In genomic region chr4:62965497-62966302, GRCm38 (mm10) we compare ENCODE assay signal across 7 mouse cellular contexts. TPM values are rescaled to one million over a fixed set of nuclear protein-coding genes. Genes with fewer than 3 reads are reported as not detected.
DNase-seq lines count a peak whose midpoint lies in the region; ATAC-seq and TF ChIP-seq lines count a peak whose summit lies in the region.

Gene Zfp618 (plus strand): TSS chr4:62965573.

- H3K9me3 ChIP-seq in forebrain, embryonic 15.5 days: no peaks in the 10 kb centered on the region
- H3K9me3 ChIP-seq in kidney, postnatal 0 days (replicated peaks; ENCODE audit: low read length): no peaks in the 10 kb centered on the region
- no peaks in the 10 kb centered on the region for H3K9me3 ChIP-seq in midbrain, embryonic 13.5 days

- H3K9ac ChIP-seq in forebrain, embryonic 15.5 days (replicated peaks): peak within 1 kb of the TSS; percentile 97
- H3K9ac ChIP-seq in kidney, postnatal 0 days (ENCODE audit: low read depth, low read length): peak within 1 kb of the TSS; percentile 100
- peak within 1 kb of the TSS; percentile 98 for H3K9ac ChIP-seq in midbrain, embryonic 13.5 days (replicated peaks)

- H3K27me3 ChIP-seq in thymus, adult 2 months (ENCODE audit: control insufficient read depth, insufficient read depth, low read length): peaks cover 4% of the 10 kb centered on the region; the same call in 1 of the 2 replicates
- no peaks in the 10 kb centered on the region for H3K27me3 ChIP-seq in forebrain, embryonic 15.5 days
- H3K27me3 ChIP-seq in kidney, postnatal 0 days (ENCODE audit: insufficient read depth, low read length): no peaks in the 10 kb centered on the region
- H3K27me3 ChIP-seq in midbrain, embryonic 13.5 days: no peaks in the 10 kb centered on the region

- peak within 1 kb of the TSS; percentile 79 for H3K4me2 ChIP-seq in forebrain, embryonic 15.5 days (replicated peaks)
- peak within 1 kb of the TSS; percentile 80 for H3K4me2 ChIP-seq in kidney, postnatal 0 days (ENCODE audit: low read length)
- peak within 1 kb of the TSS; percentile 76 for H3K4me2 ChIP-seq in midbrain, embryonic 13.5 days (replicated peaks)

- WGBS in thymus, adult 2 months: 10% methylated on average over 81 of the region's 86 CpGs
- WGBS in forebrain, embryonic 15.5 days: under 1% methylated on average over 32 of the region's 86 CpGs
- 1% methylated on average over 29 of the region's 86 CpGs for WGBS in kidney, postnatal 0 days
- WGBS in midbrain, embryonic 13.5 days: under 1% methylated on average over 27 of the region's 86 CpGs

- no peak for TF ChIP-seq CTCF in thymus, adult 2 months (IDR thresholded peaks at IDR 0.05; ENCODE audit: borderline replicate concordance, control insufficient read depth, extremely low read depth, insufficient read depth, low read length, poor library complexity)
- peak; percentile 53 for TF ChIP-seq CTCF in kidney, postnatal 0 days (IDR thresholded peaks at IDR 0.05; ENCODE audit: low read depth)

- peak; percentile 13 for DNase-seq in thymus, adult 2 months
- DNase-seq in thymus, postnatal 0 days (ENCODE audit: low spot score): no peak
- peak; percentile 13 to 50 for DNase-seq in cerebellum, adult 18-20 months
- peak; percentile 80 for DNase-seq in kidney, postnatal 0 days (ENCODE audit: low spot score)
- no peak for DNase-seq in spleen, postnatal 10 days (ENCODE audit: low spot score in 2 of 2)

- H3K4me1 ChIP-seq in thymus, adult 2 months (replicated peaks; ENCODE audit: control insufficient read depth, insufficient read depth, low read length): 0 out of 2 replicates have a peak, but pooled peaks cover 2% of the 10 kb centered on the region
- H3K4me1 ChIP-seq in forebrain, embryonic 15.5 days: peaks cover 6% of the 10 kb centered on the region; the same call in 1 of the 2 replicates
- peaks cover 5% of the 10 kb centered on the region; the same call in 1 of the 2 replicates for H3K4me1 ChIP-seq in kidney, postnatal 0 days (replicated peaks; ENCODE audit: insufficient read depth, low read length)
- peaks cover 27% of the 10 kb centered on the region for H3K4me1 ChIP-seq in midbrain, embryonic 13.5 days (replicated peaks)

- peak within 1 kb of the TSS; percentile 35 for H3K4me3 ChIP-seq in thymus, adult 2 months (ENCODE audit: control insufficient read depth, insufficient read depth, low read length)
- peak within 1 kb of the TSS; percentile 85 for H3K4me3 ChIP-seq in forebrain, embryonic 15.5 days
- peak within 1 kb of the TSS; percentile 91 for H3K4me3 ChIP-seq in kidney, postnatal 0 days (replicated peaks; ENCODE audit: low read depth, low read length)
- H3K4me3 ChIP-seq in midbrain, embryonic 13.5 days (replicated peaks): peak within 1 kb of the TSS; percentile 82

- no peaks in the 10 kb centered on the region for H3K36me3 ChIP-seq in thymus, adult 2 months (ENCODE audit: control insufficient read depth, insufficient read depth, low read length)
- no peaks in the 10 kb centered on the region for H3K36me3 ChIP-seq in forebrain, embryonic 15.5 days
- no peaks in the 10 kb centered on the region for H3K36me3 ChIP-seq in kidney, postnatal 0 days (ENCODE audit: insufficient read depth, low read length)
- H3K36me3 ChIP-seq in midbrain, embryonic 13.5 days: no peaks in the 10 kb centered on the region

- H3K27ac ChIP-seq in thymus, adult 2 months (ENCODE audit: control insufficient read depth, insufficient read depth, low read length): no peak within 1 kb of the TSS
- H3K27ac ChIP-seq in forebrain, embryonic 15.5 days (replicated peaks): peak within 1 kb of the TSS; percentile 81
- peak within 1 kb of the TSS; percentile 98 for H3K27ac ChIP-seq in kidney, postnatal 0 days
- peak within 1 kb of the TSS; percentile 94 for H3K27ac ChIP-seq in midbrain, embryonic 13.5 days

- TF ChIP-seq POLR2A in thymus, adult 2 months (IDR thresholded peaks at IDR 0.05; ENCODE audit: control insufficient read depth, extremely low read depth, insufficient read depth, low read length, poor library complexity): no peak

- peak; percentile 82 for ATAC-seq in forebrain, embryonic 15.5 days (replicated peaks)
- ATAC-seq in kidney, postnatal 0 days (replicated peaks; ENCODE audit: low FRiP score, low read depth): peak; percentile 80
- peak; percentile 89 for ATAC-seq in midbrain, embryonic 13.5 days

RNA-seq across cellular contexts. Expression of gene Zfp618, which starts in this region (rescaled TPM):
- 1.1 and 1.9 TPM in 2 replicates for polyA plus RNA-seq in thymus, adult 2 months (2012; rRNA removed)
- polyA plus RNA-seq in thymus, postnatal 0 days (2015; fragmentation: Nextera tagmentation; extraction: Ambion mirVana): 1.4 and 1.7 TPM in 2 replicates
- 18.6 and 22.5 TPM in 2 replicates for polyA plus RNA-seq in forebrain, embryonic 15.5 days (2015; fragmentation: Nextera tagmentation; extraction: Ambion mirVana)
- 26.6 and 27.6 TPM in 2 replicates for polyA plus RNA-seq in kidney, postnatal 0 days (2015; fragmentation: Nextera tagmentation; extraction: Ambion mirVana)
- 44.6 and 44.9 TPM in 2 replicates for polyA plus RNA-seq in midbrain, embryonic 13.5 days (2015; fragmentation: Nextera tagmentation; extraction: Ambion mirVana)

Comparison
In these comparisons a context has a peak if more than half of its experiments do, and no peak if none do; other contexts are left out.
1. DNase-seq: peak in thymus, adult 2 months (single experiment), cerebellum, adult 18-20 months (2 of 2) and kidney, postnatal 0 days (single experiment); none in thymus, postnatal 0 days (single experiment) and spleen, postnatal 10 days (0 of 2).
2. H3K4me3 ChIP-seq: peak in every context shown above with its lines; median percentile 91 in kidney, postnatal 0 days; 85 in forebrain, embryonic 15.5 days; 82 in midbrain, embryonic 13.5 days; 35 in thymus, adult 2 months.
3. Peak in every context shown above with its lines, with median percentiles within 50 percentile points of each other: ATAC-seq, H3K4me2 ChIP-seq and H3K9ac ChIP-seq.